Mouse (Mus musculus) common myeloid progenitor, adult 5-6 weeks (primary cell): ENCODE measurements around the gene Gm9821. TPM values are rescaled to one million over a fixed set of nuclear protein-coding genes. Genes with fewer than 3 reads are reported as not detected.

Experiments
- ATAC-seq: replicated peaks from 2 replicates; pipeline ENCODE4 v1.8.0; 2016; ENCODE audit warnings: low read depth, mild to moderate bottlenecking, moderate TSS enrichment, inconsistent platforms; ENCODE audit not compliant: poor library complexity, severe bottlenecking
- total RNA-seq: library from RNA; stranded (forward); fragments of 200-1000, 187-1606 nt; gene quantifications from 2 replicates; pipeline ENCODE4 v1.2.3, GENCODE M21; 2017

Gm9821 gene
- total RNA-seq, 1 experiment from 2014 or later: 1.5 TPM

- no peak for ATAC-seq
Observed at GRCm38 (mm10) chr2:91924726-91925125, 20.8 kb upstream of the Gm9821 start.

GRCm38 (mm10) chr2:91925442-91925841, 20.1 kb upstream of the Gm9821 start:
- no peak for ATAC-seq

- no peak for ATAC-seq
Observed at GRCm38 (mm10) chr2:91926949-91927348, 18.6 kb upstream of the Gm9821 start, which contains the start of gene Chrm4. Chrm4 (plus strand) TSS chr2:91927249.

GRCm38 (mm10) chr2:91927826-91928533, 17.5 kb upstream of the Gm9821 start:
- peak; percentile 49 for ATAC-seq

- ATAC-seq: no peak
Observed at GRCm38 (mm10) chr2:91928534-91929350, 16.8 kb upstream of the Gm9821 start.

GRCm38 (mm10) chr2:91929455-91929854, 16.0 kb upstream of the Gm9821 start:
- ATAC-seq: no peak

- no peak; the same call in 1 of the 2 replicates for ATAC-seq
Observed at GRCm38 (mm10) chr2:91929936-91930335, 15.6 kb upstream of the Gm9821 start.

- ATAC-seq: no peak
Observed at GRCm38 (mm10) chr2:91930761-91931291, 14.7 kb upstream of the Gm9821 start.

- peak; percentile 9 for ATAC-seq
Observed at GRCm38 (mm10) chr2:91931328-91932159, 14.0 kb upstream of the Gm9821 start.

- no peak for ATAC-seq
Observed at GRCm38 (mm10) chr2:91932160-91932711, 13.3 kb upstream of the Gm9821 start, which contains the start of gene Mdk. Mdk (minus strand) TSS chr2:91932297.

- no peak for ATAC-seq
Observed at GRCm38 (mm10) chr2:91932737-91933350, 12.7 kb upstream of the Gm9821 start.

- no peak for ATAC-seq
Observed at GRCm38 (mm10) chr2:91933471-91933870, 12.0 kb upstream of the Gm9821 start.

- no peak for ATAC-seq
Observed at GRCm38 (mm10) chr2:91934016-91934415, 11.5 kb upstream of the Gm9821 start.

GRCm38 (mm10) chr2:91934826-91935525, 10.5 kb upstream of the Gm9821 start:
- ATAC-seq: no peak

GRCm38 (mm10) chr2:91936154-91936553, 9.3 kb upstream of the Gm9821 start:
- ATAC-seq: no peak

GRCm38 (mm10) chr2:91939303-91939935, 6.1 kb upstream of the Gm9821 start:
- no peak for ATAC-seq

GRCm38 (mm10) chr2:91942356-91942755, 3.1 kb upstream of the Gm9821 start:
- ATAC-seq: peak; percentile 31; the same call in 1 of the 2 replicates
